Mouse (Mus musculus) layer of hippocampus, adult 2 months (tissue): ENCODE data around the gene Megf8. TPM values are rescaled to one million over a fixed set of nuclear protein-coding genes. Genes with fewer than 3 reads are reported as not detected.

Source experiments
- DNase-seq, 2 experiments: peaks; one replicate each; pipeline ENCODE4 v3.0.0; 2022; ENCODE audit warnings: low spot score in 2 of 2
- H3K27ac ChIP-seq: fragments of 200-600 bp; 2 replicates; pipeline ENCODE4 v1.8.1; 2022
- H3K4me3 ChIP-seq: fragments of 200-600 bp; 2 replicates; pipeline ENCODE4 v1.8.1; 2022; ENCODE audit warnings: mild to moderate bottlenecking
- CTCF ChIP-seq: fragments of 200-600 bp; conservative IDR thresholded peaks from 2 replicates; pipeline ENCODE4 v1.8.1; 2022; ENCODE audit warnings: antibody characterized with exemption, mild to moderate bottlenecking, moderate library complexity
- total RNA-seq, 2 experiments: library from RNA; stranded (reverse); gene quantifications; 2 replicates each; pipeline ENCODE4 v1.2.3; 2021

Megf8 gene
- total RNA-seq, 2 experiments from 2014 or later: 96.9 to 100 TPM

DNA sequence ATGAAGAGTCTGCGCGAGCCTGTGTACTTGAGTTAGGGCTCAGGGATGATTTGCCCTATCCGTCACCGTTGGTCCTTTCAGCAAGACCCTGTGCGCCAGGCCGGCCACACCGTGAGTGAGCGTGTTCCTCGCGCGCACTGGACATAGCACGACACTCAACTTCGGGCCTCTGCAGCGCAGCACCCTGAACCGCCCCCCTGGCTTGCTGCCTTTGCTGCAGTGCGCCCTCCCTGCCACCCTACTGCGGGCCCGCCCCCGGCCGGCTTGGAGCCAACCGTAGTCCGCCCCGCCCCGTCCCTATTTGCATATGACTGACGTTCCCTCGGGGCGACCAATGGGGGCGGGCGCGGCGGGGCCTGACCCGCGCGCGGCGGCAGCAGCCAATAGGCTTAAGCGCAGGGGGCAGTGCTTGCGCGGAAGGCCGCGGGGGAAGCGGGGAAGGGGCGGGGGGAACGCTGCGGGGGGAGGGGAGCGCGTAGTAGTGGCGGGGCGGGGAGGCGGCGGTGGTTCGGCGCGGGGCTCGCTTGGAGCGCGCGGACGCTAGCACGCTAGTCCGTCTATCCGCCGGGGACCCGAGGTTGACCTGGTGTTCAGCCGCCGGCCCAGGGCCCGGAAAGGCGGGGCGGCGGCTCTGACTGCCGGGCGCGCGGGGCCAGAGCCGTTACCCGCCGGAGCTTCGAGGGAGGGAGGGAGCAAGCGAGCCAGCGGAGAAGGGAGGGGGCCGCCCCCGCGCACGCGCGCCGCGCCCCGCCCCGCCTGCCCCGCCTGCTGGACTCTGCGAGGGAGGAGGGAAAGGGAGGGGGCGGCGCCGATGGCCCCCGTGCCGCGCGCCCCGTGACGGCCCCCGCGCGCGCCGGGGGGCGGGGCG lies 35.0 kb upstream of the Megf8 start:
- peak overlapping the region; percentile 87 for H3K4me3 ChIP-seq
- 0 out of 2 replicates have a peak, but pooled peaks have one; percentile 12 for TF ChIP-seq CTCF
- peak overlapping the region; percentile 99 for H3K27ac ChIP-seq
- DNase-seq: peak; percentile 96 to 97

DNA sequence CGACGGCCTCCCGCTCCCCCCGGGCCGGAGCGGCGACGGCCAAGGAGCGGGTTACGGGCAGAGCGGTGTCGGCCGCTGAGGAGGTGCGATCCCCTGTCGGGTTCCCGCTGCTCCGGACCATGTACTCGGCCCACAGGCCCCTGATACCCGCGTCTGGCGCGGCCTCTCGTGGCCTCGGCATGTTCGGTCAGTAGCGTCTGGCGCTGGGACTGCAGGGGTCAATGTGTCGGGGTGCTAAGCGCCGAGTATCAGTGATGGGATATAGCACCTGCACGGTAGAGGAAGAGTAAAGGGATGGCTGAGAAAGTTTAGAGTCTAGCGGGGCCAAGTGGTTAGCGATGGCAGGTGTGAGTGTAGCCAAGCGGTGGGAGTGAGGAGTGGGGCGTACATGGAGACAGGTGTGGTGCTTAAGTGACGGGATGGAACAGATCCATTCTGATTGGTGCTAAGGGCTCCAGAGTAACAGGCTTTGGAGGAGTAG lies 34.2 kb upstream of the Megf8 start:
- TF ChIP-seq CTCF: 0 out of 2 replicates have a peak, but pooled peaks have one; percentile 14
- peak overlapping the region; percentile 87 for H3K4me3 ChIP-seq
- no peak for DNase-seq
- H3K27ac ChIP-seq: peak overlapping the region; percentile 99

DNA sequence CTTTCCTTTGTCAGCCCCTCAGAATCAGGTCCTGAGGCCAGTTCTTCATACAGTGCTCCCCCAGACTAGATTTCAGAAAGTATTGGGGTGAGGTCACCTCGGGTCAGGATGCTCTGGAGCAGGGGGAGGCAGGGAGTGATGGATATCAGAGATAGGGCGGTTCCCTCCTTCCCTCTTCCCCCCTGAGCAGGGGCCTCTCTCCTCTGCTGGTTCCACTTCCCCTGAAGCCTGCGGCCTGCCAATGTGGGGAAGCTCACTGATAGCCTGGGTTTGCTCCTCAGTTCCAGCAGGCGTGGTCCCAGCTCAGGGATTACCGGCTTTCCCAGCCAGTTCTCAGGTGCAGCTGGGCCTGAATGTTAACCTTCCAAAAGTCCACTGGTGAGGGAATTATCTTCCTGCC lies 33.3 kb upstream of the Megf8 start:
- Histone ChIP-seq H3K4me3 (peak overlapping the region; percentile 87; the same call in 1 of the 2 replicates), H3K27ac (peak overlapping the region; percentile 99; the same call in 1 of the 2 replicates)
- TF ChIP-seq CTCF: no peak
- DNase-seq: no peak

DNA sequence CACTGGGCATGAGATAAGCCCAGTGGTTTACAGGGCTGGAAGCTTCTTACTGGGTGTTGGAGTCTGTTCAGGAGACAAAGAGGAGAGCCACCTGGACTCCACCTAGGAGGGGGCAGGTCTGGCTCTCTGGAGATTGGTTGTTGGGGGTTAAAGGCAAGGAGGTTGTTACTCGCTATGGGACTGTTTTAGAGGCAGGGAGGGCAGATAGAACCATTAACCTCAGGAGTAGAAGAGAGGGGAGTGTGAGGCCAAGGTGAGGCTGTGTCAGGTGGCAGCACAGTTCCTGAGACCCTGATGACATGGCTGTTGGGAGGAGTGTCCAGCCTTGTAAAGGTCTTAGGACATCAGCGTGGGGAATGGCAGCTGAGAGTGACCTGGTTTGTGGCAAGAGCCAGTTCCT lies 32.8 kb upstream of the Megf8 start:
- TF ChIP-seq CTCF: no peak
- Histone ChIP-seq H3K27ac (peak overlapping the region; percentile 99; the same call in 1 of the 2 replicates), H3K4me3 (no peak overlapping the region)
- DNase-seq: no peak

GRCm38 (mm10) chr7:25284766-25285165 lies 32.2 kb upstream of the Megf8 start:
- Histone ChIP-seq H3K4me3 (no peak overlapping the region), H3K27ac (no peak overlapping the region)
- DNase-seq: no peak
- TF ChIP-seq CTCF: no peak

DNA sequence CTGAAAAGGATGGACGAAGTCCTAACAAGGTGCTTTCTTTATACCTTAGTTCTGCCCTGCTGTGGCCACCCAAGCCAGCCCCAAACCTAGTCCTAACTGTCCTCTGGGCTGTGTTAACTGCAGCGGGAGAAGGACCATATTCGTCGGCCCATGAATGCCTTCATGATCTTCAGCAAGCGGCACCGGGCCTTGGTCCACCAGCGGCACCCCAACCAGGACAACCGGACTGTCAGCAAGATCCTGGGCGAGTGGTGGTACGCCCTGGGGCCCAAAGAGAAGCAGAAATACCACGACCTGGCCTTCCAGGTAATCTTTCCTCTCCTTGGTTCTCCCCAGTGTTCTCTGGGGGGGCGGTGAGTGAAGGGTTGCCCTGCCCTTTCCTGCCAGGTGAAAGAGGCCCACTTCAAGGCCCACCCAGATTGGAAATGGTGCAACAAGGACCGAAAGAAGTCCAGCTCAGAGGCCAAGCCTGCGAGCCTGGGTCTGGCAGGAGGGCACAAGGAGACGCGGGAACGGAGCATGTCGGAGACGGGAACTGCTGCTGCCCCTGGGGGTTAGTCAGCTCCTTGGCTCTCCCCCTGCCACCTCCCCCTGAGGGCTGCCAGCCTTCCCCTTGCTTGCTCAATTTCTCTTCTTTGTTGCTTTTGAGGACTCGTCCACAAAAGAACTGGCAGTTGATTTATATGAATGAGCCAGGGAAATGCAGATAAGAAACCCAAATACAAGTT lies 31.3 kb upstream of the Megf8 start:
- no peak for TF ChIP-seq CTCF
- Histone ChIP-seq H3K4me3 (no peak overlapping the region), H3K27ac (no peak overlapping the region)
- no peak for DNase-seq

DNA sequence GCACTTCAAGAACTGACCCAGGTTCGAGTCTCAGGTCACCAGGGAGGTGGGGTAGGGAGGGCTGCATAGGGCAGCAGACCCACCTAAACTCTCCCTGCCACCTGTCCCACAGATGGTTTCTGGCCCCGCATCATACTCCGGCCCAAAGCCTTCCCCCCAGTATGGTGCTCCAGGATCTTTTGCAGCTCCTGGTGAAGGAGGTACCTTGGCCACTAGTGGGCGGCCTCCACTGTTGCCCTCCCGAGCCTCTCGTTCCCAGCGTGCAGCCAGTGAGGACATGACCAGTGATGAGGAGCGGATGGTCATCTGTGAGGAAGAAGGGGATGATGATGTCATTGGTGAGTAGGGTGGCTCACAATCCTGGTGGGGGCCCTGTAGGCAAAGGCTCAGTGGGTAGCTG lies 30.0 kb upstream of the Megf8 start:
- no peak for DNase-seq
- Histone ChIP-seq H3K4me3 (no peak overlapping the region), H3K27ac (no peak overlapping the region)
- TF ChIP-seq CTCF: peak; percentile 44

DNA sequence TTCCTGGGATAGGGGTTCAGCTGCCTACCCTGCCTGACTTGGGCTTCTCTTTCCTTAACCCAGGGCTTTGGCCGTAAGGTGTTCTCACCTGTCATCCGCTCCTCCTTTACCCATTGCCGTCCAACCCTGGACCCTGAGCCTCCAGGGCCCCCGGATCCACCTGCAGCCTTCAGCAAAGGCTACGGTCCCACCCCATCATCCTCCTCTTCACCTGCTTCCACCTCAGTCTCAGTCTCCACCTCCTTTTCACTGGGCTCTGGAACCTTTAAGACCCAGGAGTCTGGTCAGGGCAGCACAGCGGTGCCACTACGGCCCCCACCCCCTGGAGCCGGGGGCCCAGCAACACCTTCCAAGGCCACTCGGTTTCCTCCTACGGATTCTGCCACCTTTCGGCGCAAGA lies 29.0 kb upstream of the Megf8 start:
- no peak overlapping the region for H3K4me3 ChIP-seq
- no peak for TF ChIP-seq CTCF
- no peak overlapping the region for H3K27ac ChIP-seq
- DNase-seq: no peak

DNA sequence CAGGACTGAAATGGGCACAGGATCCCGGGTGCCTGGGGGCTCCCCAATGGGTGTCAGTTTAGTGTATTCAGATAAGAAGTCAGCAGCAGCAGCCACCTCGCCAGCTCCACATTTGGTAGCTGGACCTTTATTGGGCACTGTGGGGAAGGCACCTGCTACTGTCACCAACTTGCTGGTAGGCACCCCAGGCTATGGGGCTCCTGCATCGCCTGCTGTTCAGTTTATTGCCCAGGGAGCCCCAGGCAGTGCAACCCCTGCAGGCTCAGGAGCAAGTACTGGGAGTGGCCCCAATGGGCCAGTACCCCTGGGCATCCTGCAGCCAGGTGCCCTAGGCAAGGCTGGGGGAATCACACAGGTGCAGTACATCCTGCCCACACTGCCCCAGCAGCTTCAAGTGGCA lies 28.2 kb upstream of the Megf8 start:
- no peak for TF ChIP-seq CTCF
- Histone ChIP-seq H3K27ac (no peak overlapping the region), H3K4me3 (no peak overlapping the region)
- DNase-seq: no peak

DNA sequence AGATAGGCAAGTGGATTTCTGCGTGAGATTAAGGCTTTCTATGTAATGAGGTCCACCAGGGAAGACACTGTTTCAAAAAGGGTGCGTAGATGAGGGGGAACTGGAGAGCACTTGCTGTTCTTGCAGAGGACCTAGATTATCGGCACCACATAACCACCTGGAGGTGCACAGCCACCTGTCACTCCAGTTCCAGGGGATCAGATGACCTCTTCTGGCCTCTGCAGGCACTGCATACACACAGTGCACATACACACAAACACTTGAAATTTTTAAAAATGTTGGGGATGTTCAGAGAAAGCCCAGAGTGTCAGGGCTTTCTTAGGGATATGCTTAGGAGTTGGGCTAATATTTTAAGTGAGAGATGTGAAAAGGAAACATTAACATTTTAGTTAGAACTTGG lies 27.0 kb upstream of the Megf8 start:
- no peak overlapping the region for H3K4me3 ChIP-seq
- no peak overlapping the region for H3K27ac ChIP-seq
- DNase-seq: no peak
- TF ChIP-seq CTCF: peak; percentile 45

DNA sequence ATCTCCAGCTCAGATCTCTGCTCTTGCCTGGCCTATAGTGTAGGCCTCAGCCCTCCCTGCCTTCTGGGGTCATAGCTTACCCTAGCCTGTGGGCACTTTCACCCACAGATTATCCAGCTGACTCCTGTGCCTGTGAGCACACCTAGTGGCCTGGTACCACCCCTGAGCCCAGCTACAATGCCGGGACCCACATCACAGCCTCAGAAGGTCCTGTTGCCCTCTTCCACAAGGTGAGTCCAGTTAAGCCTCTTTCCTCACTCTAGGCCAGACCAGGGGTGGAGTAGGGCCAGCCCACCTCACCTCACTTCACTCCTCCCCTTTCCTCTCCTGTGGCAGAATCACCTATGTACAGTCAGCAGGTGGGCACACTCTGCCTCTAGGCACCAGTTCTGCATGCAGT lies 26.5 kb upstream of the Megf8 start:
- DNase-seq: no peak
- TF ChIP-seq CTCF: no peak
- Histone ChIP-seq H3K4me3 (no peak overlapping the region), H3K27ac (no peak overlapping the region)

GRCm38 (mm10) chr7:25290911-25291310 lies 26.1 kb upstream of the Megf8 start:
- Histone ChIP-seq H3K27ac (no peak overlapping the region), H3K4me3 (no peak overlapping the region)
- TF ChIP-seq CTCF: no peak
- DNase-seq: no peak

DNA sequence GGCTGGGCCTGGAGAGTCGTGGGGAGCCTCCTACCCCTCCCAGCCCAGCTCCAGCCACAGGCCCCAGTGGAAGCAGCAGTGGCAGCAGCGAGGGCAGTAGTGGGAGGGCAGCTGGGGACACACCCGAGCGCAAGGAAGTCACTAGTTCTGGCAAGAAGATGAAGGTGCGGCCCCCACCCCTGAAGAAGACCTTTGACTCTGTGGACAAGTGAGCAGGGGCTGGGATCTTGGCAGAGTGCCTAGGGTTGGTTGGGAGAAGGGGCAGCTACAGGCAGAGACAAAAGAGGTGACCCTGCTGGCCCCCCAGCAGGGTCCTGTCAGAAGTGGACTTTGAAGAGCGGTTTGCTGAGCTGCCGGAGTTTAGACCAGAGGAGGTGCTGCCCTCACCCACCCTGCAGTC lies 24.9 kb upstream of the Megf8 start:
- TF ChIP-seq CTCF: no peak
- Histone ChIP-seq H3K4me3 (no peak overlapping the region), H3K27ac (no peak overlapping the region)
- no peak for DNase-seq

- H3K27ac ChIP-seq: no peak overlapping the region
These were observed 23.7 kb upstream of the Megf8 start for GRCm38 (mm10) chr7:25293191-25293739.

More at GRCm38 (mm10) chr7:25293191-25293739, 23.7 kb upstream of the Megf8 start:
- H3K4me3 ChIP-seq: no peak overlapping the region
- TF ChIP-seq CTCF: no peak
- no peak for DNase-seq
